Mouse (Mus musculus): ENCODE results near the gene Gpx3.
A peak's percentile ranks its signal among the peaks of the same experiment; 100 is the strongest.
"Not testable (repeated sequence)": the region's sequence is repeated elsewhere in the genome, so short reads cannot be mapped to it uniquely, and the experiment has no call there.

Gpx3 gene

GRCm38 (mm10) chr11:54902333-54903323 lies at the start of gene Gpx3:
TSS of gene Gpx3 (plus strand) at chr11:54902453.
- peak; percentile 14 for DNase-seq

- not testable (repeated sequence) for DNase-seq
These were observed 43.4 kb upstream of the Gpx3 start for GRCm38 (mm10) chr11:54858880-54859279.

GRCm38 (mm10) chr11:54859322-54860165 lies 42.7 kb upstream of the Gpx3 start:
- DNase-seq: peak; percentile 44

- peak; percentile 97 for DNase-seq
These were observed 41.8 kb upstream of the Gpx3 start, which contains the start of gene Lyrm7 for GRCm38 (mm10) chr11:54860256-54861038. TSS of gene Lyrm7 (minus strand) at chr11:54860916.

GRCm38 (mm10) chr11:54861471-54862420 lies 40.5 kb upstream of the Gpx3 start:
- DNase-seq: no peak

GRCm38 (mm10) chr11:54862621-54863520 lies 39.4 kb upstream of the Gpx3 start:
- peak; percentile 62 for DNase-seq

- DNase-seq: no peak
These were observed 36.7 kb upstream of the Gpx3 start for GRCm38 (mm10) chr11:54865330-54866085.

- peak; percentile 94 for DNase-seq
These were observed 35.9 kb upstream of the Gpx3 start, which contains the start of gene Hint1 for GRCm38 (mm10) chr11:54866119-54867048. TSS of gene Hint1 (plus strand) at chr11:54866383.

GRCm38 (mm10) chr11:54867049-54867385 lies 35.2 kb upstream of the Gpx3 start:
- no peak for DNase-seq

GRCm38 (mm10) chr11:54867903-54868434 lies 34.3 kb upstream of the Gpx3 start:
- DNase-seq: no peak

- DNase-seq: no peak
These were observed 33.8 kb upstream of the Gpx3 start for GRCm38 (mm10) chr11:54868445-54868844.

GRCm38 (mm10) chr11:54869318-54869717 lies 32.9 kb upstream of the Gpx3 start:
- DNase-seq: no peak

- DNase-seq: no peak
These were observed 30.3 kb upstream of the Gpx3 start for GRCm38 (mm10) chr11:54871831-54872537.

- DNase-seq: no peak
These were observed 26.2 kb upstream of the Gpx3 start for GRCm38 (mm10) chr11:54876031-54876430.

- DNase-seq: no peak
These were observed 23.4 kb upstream of the Gpx3 start for GRCm38 (mm10) chr11:54878893-54879292.

- peak; percentile 39 for DNase-seq
These were observed 22.8 kb upstream of the Gpx3 start for GRCm38 (mm10) chr11:54879434-54879833.

- no peak for DNase-seq
These were observed 22.3 kb upstream of the Gpx3 start for GRCm38 (mm10) chr11:54879922-54880321.
